19 mouse cellular contexts compared by ENCODE assay signal in genomic region chr10:88350687-88351086, GRCm38 (mm10). TPM values are rescaled to one million over a fixed set of nuclear protein-coding genes. Genes with fewer than 3 reads are reported as not detected.
DNase-seq lines count a peak whose midpoint lies in the region; ATAC-seq and TF ChIP-seq lines count a peak whose summit lies in the region.
"Had no signal": no experiment of that assay in that cellular context is flagged by ENCODE, and none has a peak within 500 bp of the region (broad histone marks: within the 10 kb centered on the region; RNA-seq: fewer than 3 reads in every experiment).

No protein-coding gene starts in this region.

- 0 out of 2 replicates have a peak overlapping the region, but pooled peaks have one; percentile 39 for H3K27ac ChIP-seq in liver, postnatal 0 days (ENCODE audit: low read depth)
- H3K27ac ChIP-seq in bone marrow, adult 2 months (ENCODE audit: control insufficient read depth, insufficient read depth, low read depth, low read length, poor library complexity) = peak overlapping the region; percentile 27; the same call in 1 of the 2 replicates
- peak overlapping the region; percentile 64 for H3K27ac ChIP-seq in lung, embryonic 15.5 days
- H3K27ac ChIP-seq: embryonic facial prominence, embryonic 10.5 days; forebrain, embryonic 13.5 days; heart, embryonic 10.5 days; hindbrain, embryonic 12.5 days had no signal

- no peak overlapping the region for H3K4me3 ChIP-seq in liver, postnatal 0 days (ENCODE audit: low read depth, low read length)
- no peak overlapping the region for H3K4me3 ChIP-seq in bone marrow, adult 2 months (replicated peaks; ENCODE audit: control insufficient read depth, low read depth, low read length)
- no peak overlapping the region for H3K4me3 ChIP-seq in lung, embryonic 15.5 days
- H3K4me3 ChIP-seq: embryonic facial prominence, embryonic 10.5 days; forebrain, embryonic 13.5 days; heart, embryonic 10.5 days; hindbrain, embryonic 12.5 days had no signal

- peaks cover 11% of the 10 kb centered on the region for H3K4me1 ChIP-seq in liver, postnatal 0 days (ENCODE audit: insufficient read depth)
- peaks cover 6% of the 10 kb centered on the region for H3K4me1 ChIP-seq in bone marrow, adult 2 months (ENCODE audit: control insufficient read depth, insufficient read depth, low read length)
- peaks cover 15% of the 10 kb centered on the region for H3K4me1 ChIP-seq in lung, embryonic 15.5 days
- H3K4me1 ChIP-seq: forebrain, embryonic 13.5 days; heart, embryonic 10.5 days; hindbrain, embryonic 12.5 days had no signal

- H3K27me3 ChIP-seq in liver, postnatal 0 days (ENCODE audit: insufficient read depth, low read length) = no peaks in the 10 kb centered on the region
- H3K27me3 ChIP-seq in lung, embryonic 15.5 days = no peaks in the 10 kb centered on the region
- H3K27me3 ChIP-seq: forebrain, embryonic 13.5 days had no signal

- no peak for TF ChIP-seq POLR2A in bone marrow, adult 2 months (IDR thresholded peaks at IDR 0.05; ENCODE audit: borderline replicate concordance, control insufficient read depth, low read depth, low read length)

- no peaks in the 10 kb centered on the region for H3K9me3 ChIP-seq in liver, postnatal 0 days (ENCODE audit: low read length)
- no peaks in the 10 kb centered on the region for H3K9me3 ChIP-seq in lung, embryonic 15.5 days
- H3K9me3 ChIP-seq: embryonic facial prominence, embryonic 10.5 days; forebrain, embryonic 13.5 days; heart, embryonic 10.5 days; hindbrain, embryonic 12.5 days had no signal

- TF ChIP-seq CTCF in liver, postnatal 0 days (IDR thresholded peaks at IDR 0.05; ENCODE audit: low read depth) = no peak
- TF ChIP-seq CTCF in bone marrow, adult 2 months (IDR thresholded peaks at IDR 0.05; ENCODE audit: control insufficient read depth, insufficient read depth, low read length) = no peak

- no peak for TF ChIP-seq EP300 in liver, postnatal 0 days (IDR thresholded peaks at IDR 0.05; ENCODE audit: low read depth)

- H3K36me3 ChIP-seq in liver, postnatal 0 days (replicated peaks; ENCODE audit: insufficient read depth, low read length) = no peaks in the 10 kb centered on the region
- H3K36me3 ChIP-seq in lung, embryonic 15.5 days = no peaks in the 10 kb centered on the region
- H3K36me3 ChIP-seq: embryonic facial prominence, embryonic 10.5 days; heart, embryonic 10.5 days; hindbrain, embryonic 12.5 days had no signal

- 0 out of 2 replicates have a peak, but pooled peaks have one; percentile 35 for ATAC-seq in liver, postnatal 0 days
- no peak for ATAC-seq in lung, embryonic 15.5 days (ENCODE audit: borderline replicate concordance, extremely low read depth, low FRiP score, low TSS enrichment)
- ATAC-seq: forebrain, embryonic 13.5 days had no signal

- H3K4me2 ChIP-seq in liver, postnatal 0 days (ENCODE audit: low read depth, low read length) = peak overlapping the region; percentile 29; the same call in 1 of the 2 replicates
- H3K4me2 ChIP-seq in lung, embryonic 15.5 days = no peak overlapping the region
- H3K4me2 ChIP-seq: forebrain, embryonic 13.5 days; hindbrain, embryonic 12.5 days had no signal

- DNase-seq in liver, postnatal 0 days = no peak
- no peak for DNase-seq in liver
- peak; percentile 71 for DNase-seq in lung, postnatal 36 days
- DNase-seq in frontal cortex, postnatal 14 days (ENCODE audit: low spot score in 2 of 2) = no peak
- no peak for DNase-seq in layer of hippocampus, postnatal 25 days (ENCODE audit: extremely low spot score in 1 of 2, low spot score in 1 of 2)
- DNase-seq: adrenal gland, postnatal 14 days; cerebellum, adult 18-20 months; cerebellum, postnatal 10 days; gastrocnemius, postnatal 10 days; heart, adult 18-20 months; heart, postnatal 10 days; heart, postnatal 4 days had no signal

- H3K9ac ChIP-seq in liver, postnatal 0 days (replicated peaks) = no peak overlapping the region
- H3K9ac ChIP-seq in lung, embryonic 15.5 days = no peak overlapping the region
- H3K9ac ChIP-seq: forebrain, embryonic 13.5 days; hindbrain, embryonic 12.5 days had no signal

- 58% methylated on average over 2 of the region's 2 CpGs for WGBS in liver, postnatal 0 days (ENCODE audit: insufficient replicate concordance)
- 66% methylated on average over 2 of the region's 2 CpGs for WGBS in bone marrow, adult 2 months
- WGBS in lung, embryonic 15.5 days = 60% methylated on average over 2 of the region's 2 CpGs

RNA-seq across cellular contexts. Expression of gene Dram1, which starts 28.2 kb away (rescaled TPM):
- polyA plus RNA-seq in liver, postnatal 0 days (2015; fragmentation: Nextera tagmentation; extraction: Ambion mirVana) = 2.9 and 3.1 TPM in 2 replicates
- polyA plus RNA-seq in bone marrow, adult 2 months (2011; ENCODE audit: insufficient read depth, insufficient read length, low replicate concordance, missing spikeins) = 4.0 and 8.4 TPM in 2 replicates
- 71.7 and 81.0 TPM in 2 replicates for polyA plus RNA-seq in lung, embryonic 15.5 days (2015; fragmentation: Nextera tagmentation; extraction: Ambion mirVana)
- 1 to 10 TPM; 1.1 to 1.5 TPM for total RNA-seq in layer of hippocampus, postnatal 25 days (2021)
- total RNA-seq: MEL had no signal

RNA-seq across cellular contexts. Expression of gene Gnptab, which starts 28.2 kb away (rescaled TPM):
- 1.5 and 1.8 TPM in 2 replicates for polyA plus RNA-seq in liver, postnatal 0 days (2015; fragmentation: Nextera tagmentation; extraction: Ambion mirVana)
- 6.1 and 12.9 TPM in 2 replicates for polyA plus RNA-seq in bone marrow, adult 2 months (2011; ENCODE audit: insufficient read depth, insufficient read length, low replicate concordance, missing spikeins)
- polyA plus RNA-seq in lung, embryonic 15.5 days (2015; fragmentation: Nextera tagmentation; extraction: Ambion mirVana) = 16.2 and 17.8 TPM in 2 replicates
- total RNA-seq in layer of hippocampus, postnatal 25 days (2021) = 10 to 100 TPM; 73.6 to 82.2 TPM
